Mouse (Mus musculus) kidney, postnatal 0 days (tissue): ENCODE data around the gene Gatm. TPM values are rescaled to one million over a fixed set of nuclear protein-coding genes. Genes with fewer than 3 reads are reported as not detected.

Source experiments
- ATAC-seq: fragments of 200-750 bp; cut with Nextera tagmentation; replicated peaks from 2 replicates; pipeline ENCODE4 v1.8.0; 2017; ENCODE audit warnings: low read depth, moderate number of reproducible peaks, moderate TSS enrichment, moderate library complexity; ENCODE audit not compliant: low FRiP score
- DNase-seq: peaks from one replicate; pipeline ENCODE4 v3.0.0-alpha.2; 2016; ENCODE audit warnings: low spot score
- H3K27ac ChIP-seq: fragments of 300-500 bp; sonication (generic); 2 replicates; pipeline ENCODE4 v1.5.1; 2014; ENCODE audit warnings: mild to moderate bottlenecking
- H3K27me3 ChIP-seq: fragments of 300-500 bp; sonication (generic); 2 replicates; pipeline ENCODE4 v1.6.1; 2014; ENCODE audit warnings: low read length, mixed read lengths; ENCODE audit not compliant: insufficient read depth
- H3K36me3 ChIP-seq: fragments of 300-500 bp; sonication (generic); 2 replicates; pipeline ENCODE4 v1.6.1; 2014; ENCODE audit warnings: low read length, mixed read lengths; ENCODE audit not compliant: insufficient read depth
- H3K4me1 ChIP-seq: fragments of 300-500 bp; sonication (generic); replicated peaks from 2 replicates; pipeline ENCODE4 v1.6.1; 2014; ENCODE audit warnings: antibody characterized with exemption, low read length, mixed read lengths; ENCODE audit not compliant: insufficient read depth
- H3K4me2 ChIP-seq: fragments of 300-500 bp; sonication (generic); 2 replicates; pipeline ENCODE4 v1.6.1; 2014; ENCODE audit warnings: mild to moderate bottlenecking, low read length, moderate library complexity, mixed read lengths
- H3K4me3 ChIP-seq: fragments of 300-500 bp; sonication (generic); replicated peaks from 2 replicates; pipeline ENCODE4 v1.5.1; 2014; ENCODE audit warnings: low read depth, low read length
- H3K9ac ChIP-seq: fragments of 300-500 bp; sonication (generic); 2 replicates; pipeline ENCODE4 v1.6.1; 2014; ENCODE audit warnings: low read depth, low read length
- H3K9me3 ChIP-seq: fragments of 300-500 bp; sonication (generic); replicated peaks from 2 replicates; pipeline ENCODE4 v1.6.1; 2016; ENCODE audit warnings: low read length, inconsistent platforms, mixed read lengths
- CTCF ChIP-seq: IDR thresholded peaks from 2 replicates; pipeline ENCODE4 v1.5.1; 2016; ENCODE audit warnings: antibody characterized with exemption, low read depth, mild to moderate bottlenecking, moderate library complexity
- WGBS: fragments of 180-500 bp; shearing (Covaris S2); extraction: QIAGEN DNeasy Blood & Tissue Kit; methylation state at CpG from one replicate; pipeline ENCODE4 v1.1.7; 2014; 5-methylcytosine and 5-hydroxymethylcytosine counted together
- polyA plus RNA-seq: library from polyadenylated mRNA; unstranded; fragments of >200 nt; fragmentation: Nextera tagmentation; extraction: Ambion mirVana; gene quantifications from 2 replicates; pipeline ENCODE4 v1.2.1, GENCODE M21; 2015

Gene Gatm
- polyA plus RNA-seq, 1 experiment from 2014 or later, result 270 TPM

GRCm38 (mm10) chr2:122630465-122631225 is 19.5 kb upstream of the Gatm start:
- no peak for TF ChIP-seq CTCF
- Histone ChIP-seq H3K36me3 (0 out of 2 replicates have a peak, but pooled peaks cover 12% of the 10 kb centered on the region), H3K27ac (peak overlapping the region; percentile 60), H3K9ac (peak overlapping the region; percentile 78), H3K4me1 (0 out of 2 replicates have a peak, but pooled peaks cover 4% of the 10 kb centered on the region), H3K4me3 (peak overlapping the region; percentile 73), H3K4me2 (peak overlapping the region; percentile 98), H3K9me3 (no peaks in the 10 kb centered on the region), H3K27me3 (no peaks in the 10 kb centered on the region)
- ATAC-seq (peak; percentile 80), DNase-seq (peak; percentile 97)
- under 1% methylated on average over 66 of the region's 75 CpGs for WGBS

GRCm38 (mm10) chr2:122629871-122630270 is 18.8 kb upstream of the Gatm start:
- no peak overlapping the region for H3K9ac ChIP-seq
- peak overlapping the region; percentile 98 for H3K4me2 ChIP-seq
- DNase-seq (no peak), ATAC-seq (no peak)
- TF ChIP-seq CTCF, result no peak
- H3K27me3 ChIP-seq, result no peaks in the 10 kb centered on the region
- no peaks in the 10 kb centered on the region for H3K9me3 ChIP-seq
- no peak overlapping the region for H3K27ac ChIP-seq
- H3K36me3 ChIP-seq, result 0 out of 2 replicates have a peak, but pooled peaks cover 12% of the 10 kb centered on the region
- 0 out of 2 replicates have a peak, but pooled peaks cover 4% of the 10 kb centered on the region for H3K4me1 ChIP-seq
- WGBS, result 57% methylated on average over 6 of the region's 6 CpGs
- peak overlapping the region; percentile 73; the same call in 1 of the 2 replicates for H3K4me3 ChIP-seq

- no peak overlapping the region for H3K4me3 ChIP-seq
- H3K9me3 ChIP-seq, result no peaks in the 10 kb centered on the region
- no peaks in the 10 kb centered on the region for H3K27me3 ChIP-seq
- WGBS, result 0% methylated on average over 7 of the region's 7 CpGs
- peak; percentile 96 for DNase-seq
- no peak overlapping the region for H3K4me2 ChIP-seq
- no peak for ATAC-seq
- H3K36me3 ChIP-seq, result 0 out of 2 replicates have a peak, but pooled peaks cover 12% of the 10 kb centered on the region
- H3K4me1 ChIP-seq, result 0 out of 2 replicates have a peak, but pooled peaks cover 4% of the 10 kb centered on the region
- no peak overlapping the region for H3K9ac ChIP-seq
- TF ChIP-seq CTCF, result peak; percentile 94
- no peak overlapping the region for H3K27ac ChIP-seq
Measured at GRCm38 (mm10) chr2:122628976-122629375, 17.9 kb upstream of the Gatm start.

- H3K9me3 ChIP-seq, result no peaks in the 10 kb centered on the region
- H3K4me2 ChIP-seq, result no peak overlapping the region
- DNase-seq (no peak), ATAC-seq (no peak)
- no peaks in the 10 kb centered on the region for H3K4me1 ChIP-seq
- H3K4me3 ChIP-seq, result no peak overlapping the region
- H3K36me3 ChIP-seq, result no peaks in the 10 kb centered on the region
- no peaks in the 10 kb centered on the region for H3K27me3 ChIP-seq
- WGBS, result 35% methylated on average over 7 of the region's 7 CpGs
- TF ChIP-seq CTCF, result no peak
- no peak overlapping the region for H3K9ac ChIP-seq
- H3K27ac ChIP-seq, result no peak overlapping the region
Measured at GRCm38 (mm10) chr2:122625930-122626329, 14.8 kb upstream of the Gatm start.

- Histone ChIP-seq H3K9ac (no peak overlapping the region), H3K4me3 (no peak overlapping the region), H3K36me3 (no peaks in the 10 kb centered on the region), H3K4me2 (no peak overlapping the region), H3K27ac (no peak overlapping the region), H3K27me3 (no peaks in the 10 kb centered on the region), H3K9me3 (no peaks in the 10 kb centered on the region), H3K4me1 (no peaks in the 10 kb centered on the region)
- WGBS, result 57% methylated on average over 7 of the region's 9 CpGs
- ATAC-seq, result no peak
- no peak for DNase-seq
- no peak for TF ChIP-seq CTCF
Measured at GRCm38 (mm10) chr2:122621337-122622110, 10.4 kb upstream of the Gatm start.

- H3K9me3 ChIP-seq, result no peaks in the 10 kb centered on the region
- H3K4me3 ChIP-seq, result no peak overlapping the region
- no peak for ATAC-seq
- no peaks in the 10 kb centered on the region for H3K27me3 ChIP-seq
- no peak for TF ChIP-seq CTCF
- no peak overlapping the region for H3K4me2 ChIP-seq
- WGBS, result 60% methylated on average over 4 of the region's 4 CpGs
- DNase-seq, result no peak
- no peaks in the 10 kb centered on the region for H3K4me1 ChIP-seq
- H3K9ac ChIP-seq, result no peak overlapping the region
- no peak overlapping the region for H3K27ac ChIP-seq
- H3K36me3 ChIP-seq, result no peaks in the 10 kb centered on the region
Measured at GRCm38 (mm10) chr2:122618719-122619118, 7.6 kb upstream of the Gatm start.
